14 mouse cellular contexts compared by ENCODE assay signal in the genomic region with DNA sequence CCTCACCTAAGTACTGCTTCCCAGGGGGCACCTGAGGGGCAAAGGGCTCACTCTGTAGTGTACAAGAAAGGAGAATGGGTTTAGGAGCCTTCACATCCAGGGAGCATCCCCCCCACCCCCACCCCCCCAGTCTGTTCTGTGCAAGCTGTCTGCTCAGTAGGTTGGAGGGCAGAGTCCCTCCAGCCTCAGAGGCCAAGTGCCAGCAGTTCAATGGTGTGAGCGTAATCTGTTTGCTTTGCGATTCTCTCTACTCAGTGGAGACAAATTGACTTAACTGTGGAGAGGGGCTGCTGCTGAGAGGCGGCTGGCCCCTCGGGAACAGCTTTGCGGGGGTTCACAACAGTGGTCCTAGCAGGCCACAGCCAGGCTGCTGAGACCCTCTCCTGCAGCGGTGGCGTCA. TPM values are rescaled to one million over a fixed set of nuclear protein-coding genes. Genes with fewer than 3 reads are reported as not detected.
"Had no signal": no experiment of that assay in that cellular context is flagged by ENCODE, and none has a peak within 500 bp of the region (broad histone marks: within the 10 kb centered on the region; RNA-seq: fewer than 3 reads in every experiment).

No protein-coding gene starts in this region.

- DNase-seq: gastrocnemius, adult 2 months; gastrocnemius, postnatal 10 days; gastrocnemius, postnatal 25 days; heart, adult 18-20 months; heart, postnatal 10 days; heart, postnatal 4 days; kidney, adult 11 months; kidney, adult 2 months; kidney, adult 9 months; kidney, postnatal 14 days; kidney, postnatal 36 days; layer of hippocampus, adult 9-11 months; layer of hippocampus, postnatal 36 days had no signal

RNA-seq across cellular contexts. Expression of a gene that starts 28.2 kb away (rescaled TPM):
- total RNA-seq: granulocyte monocyte progenitor cell, adult 5-6 weeks had no signal
